18 mouse cellular contexts compared by ENCODE assay signal in genomic region chr11:50671820-50672310, GRCm38 (mm10).
"Had no signal": no experiment of that assay in that cellular context is flagged by ENCODE, and none has a peak within 500 bp of the region (broad histone marks: within the 10 kb centered on the region; RNA-seq: fewer than 3 reads in every experiment).

No protein-coding gene starts in this region.

- H3K4me1 ChIP-seq: liver, embryonic 13.5 days had no signal

- H3K9me3 ChIP-seq: liver, embryonic 13.5 days; neural tube, embryonic 12.5 days; neural tube, embryonic 15.5 days had no signal

- H3K27ac ChIP-seq: kidney, postnatal 0 days; layer of hippocampus, adult 2 months; liver, embryonic 13.5 days; neural tube, embryonic 12.5 days; neural tube, embryonic 15.5 days; stomach, postnatal 0 days had no signal

- H3K4me3 ChIP-seq: layer of hippocampus, adult 2 months; liver, embryonic 13.5 days; neural tube, embryonic 12.5 days; neural tube, embryonic 15.5 days had no signal

- H3K9ac ChIP-seq: liver, embryonic 13.5 days; neural tube, embryonic 12.5 days; neural tube, embryonic 15.5 days had no signal

- H3K27me3 ChIP-seq: liver, embryonic 13.5 days; neural tube, embryonic 12.5 days; neural tube, embryonic 15.5 days had no signal

- DNase-seq: kidney, adult 9 months; kidney, postnatal 25 days; layer of hippocampus, adult 9-11 months; liver, embryonic 13.5 days; lung, adult 2 months; lung, postnatal 14 days; lung, postnatal 4 days; midbrain, embryonic 14.5 days; right cerebral cortex, adult 18-20 months; right cerebral cortex, postnatal 14 days; right cerebral cortex, postnatal 4 days; thymus, postnatal 25 days had no signal

- H3K4me2 ChIP-seq: liver, embryonic 13.5 days; midbrain, embryonic 11.5 days; neural tube, embryonic 12.5 days; neural tube, embryonic 15.5 days had no signal

- H3K36me3 ChIP-seq: liver, embryonic 13.5 days; neural tube, embryonic 12.5 days; neural tube, embryonic 15.5 days had no signal
